Mouse (Mus musculus) ES-Bruce4 (cell line): ENCODE measurements around the gene Acot2. TPM values are rescaled to one million over a fixed set of nuclear protein-coding genes. Genes with fewer than 3 reads are reported as not detected.
"Not testable (repeated sequence)": the region's sequence is repeated elsewhere in the genome, so short reads cannot be mapped to it uniquely, and the experiment has no call there.

Experiments
- H3K27ac ChIP-seq: 2 replicates; pipeline ENCODE4 v1.5.1; 2012; ENCODE audit warnings: low read length, inconsistent platforms; ENCODE audit not compliant: insufficient read depth
- H3K27me3 ChIP-seq: 2 replicates; pipeline ENCODE4 v1.6.1; 2012; ENCODE audit warnings: mild to moderate bottlenecking, low read length, inconsistent platforms; ENCODE audit not compliant: control insufficient read depth, poor library complexity, insufficient read depth, severe bottlenecking
- H3K36me3 ChIP-seq: 2 replicates; pipeline ENCODE4 v1.6.1; 2012; ENCODE audit warnings: inconsistent platforms, mild to moderate bottlenecking, low read length, moderate library complexity; ENCODE audit not compliant: control insufficient read depth, poor library complexity, insufficient read depth, severe bottlenecking
- H3K4me1 ChIP-seq: one replicate; pipeline ENCODE4 v1.8.1; 2011; ENCODE audit warnings: low read length; ENCODE audit not compliant: control insufficient read depth, insufficient read depth
- H3K4me3 ChIP-seq: 2 replicates; pipeline ENCODE4 v1.5.1; 2011; ENCODE audit warnings: low read depth, mild to moderate bottlenecking, low read length
- H3K9ac ChIP-seq: 2 replicates; pipeline ENCODE4 v1.6.1; 2012; ENCODE audit warnings: low read depth, mild to moderate bottlenecking, inconsistent platforms; ENCODE audit not compliant: poor library complexity, severe bottlenecking
- H3K9me3 ChIP-seq: replicated peaks from 2 replicates; pipeline ENCODE4 v1.6.1; 2012; ENCODE audit warnings: mild to moderate bottlenecking, low read length, inconsistent platforms; ENCODE audit not compliant: control insufficient read depth, poor library complexity, insufficient read depth, severe bottlenecking
- CTCF ChIP-seq: IDR thresholded peaks from one replicate; pipeline ENCODE4 v1.8.1; 2011; ENCODE audit warnings: low read depth, low read length
- EP300 ChIP-seq: IDR thresholded peaks from 2 replicates; pipeline ENCODE4 v1.6.1; 2011; ENCODE audit warnings: low read depth, low read length; ENCODE audit not compliant: insufficient read depth
- POLR2A ChIP-seq: IDR thresholded peaks from one replicate; pipeline ENCODE4 v1.8.1; 2011; ENCODE audit warnings: low read length; ENCODE audit not compliant: insufficient read depth
- polyA plus RNA-seq: library from polyadenylated mRNA; stranded (reverse); fragments of >200 nt; gene quantifications from 2 replicates; pipeline ENCODE4 v1.2.4, GENCODE M21; 2011; ENCODE audit warnings: low read depth; ENCODE audit not compliant: missing spikeins, insufficient read depth, insufficient read length

The Acot2 gene
- polyA plus RNA-seq, 1 experiment: 6.5 TPM

DNA sequence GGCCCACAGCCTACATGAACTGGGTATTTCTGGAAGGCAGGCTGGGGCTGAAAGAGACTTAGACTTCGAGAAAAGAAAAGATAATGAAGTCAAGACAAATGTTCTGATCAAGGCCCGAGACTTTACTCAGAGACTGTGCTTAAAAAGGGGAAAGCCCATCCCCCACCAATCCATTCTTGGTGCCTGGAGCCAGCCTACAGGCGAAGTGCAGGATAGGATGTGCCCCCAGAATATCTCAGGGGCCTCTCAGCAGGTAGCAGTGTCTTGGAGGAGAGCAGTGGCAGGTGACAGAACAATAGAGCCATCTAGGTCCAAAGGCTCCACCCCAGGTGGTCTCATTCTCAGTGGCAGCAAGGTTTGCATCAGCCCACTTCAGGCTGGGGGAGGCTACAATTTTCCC is 40.7 kb downstream of the Acot2 start:
- peak overlapping the region; percentile 77 for H3K27ac ChIP-seq
- H3K9ac ChIP-seq, H3K36me3 ChIP-seq, H3K27me3 ChIP-seq, H3K4me3 ChIP-seq, H3K4me1 ChIP-seq: not testable (repeated sequence)
- peak; percentile 60; the same call in 1 of the 2 replicates for TF ChIP-seq EP300
- peaks cover 21% of the 10 kb centered on the region for H3K9me3 ChIP-seq

DNA sequence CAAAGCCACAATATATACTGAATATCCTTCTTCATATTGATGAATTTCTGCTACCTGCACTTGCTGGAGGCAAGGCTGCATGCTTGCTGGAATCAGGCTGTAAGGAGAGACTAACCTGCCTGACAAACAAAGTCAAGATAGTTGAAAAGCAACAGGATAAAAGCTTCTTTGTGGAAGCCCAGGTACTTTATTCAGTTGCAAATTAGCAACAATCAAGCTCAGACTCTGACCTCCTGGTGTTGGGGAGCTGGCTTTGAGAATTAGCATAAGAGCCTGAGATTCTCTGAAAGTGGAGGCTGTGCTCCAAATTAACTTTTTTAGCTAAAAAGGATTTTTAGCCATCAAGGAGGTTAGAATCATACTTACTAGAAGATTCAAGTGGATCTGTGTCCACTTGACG is 41.4 kb downstream of the Acot2 start:
- H3K9ac ChIP-seq, H3K4me1 ChIP-seq, H3K4me3 ChIP-seq, H3K36me3 ChIP-seq, H3K27me3 ChIP-seq: not testable (repeated sequence)
- 0 out of 2 replicates have a peak, but pooled peaks have one; percentile 10 for TF ChIP-seq EP300
- H3K27ac ChIP-seq: peak overlapping the region; percentile 90
- peaks cover 21% of the 10 kb centered on the region for H3K9me3 ChIP-seq

DNA sequence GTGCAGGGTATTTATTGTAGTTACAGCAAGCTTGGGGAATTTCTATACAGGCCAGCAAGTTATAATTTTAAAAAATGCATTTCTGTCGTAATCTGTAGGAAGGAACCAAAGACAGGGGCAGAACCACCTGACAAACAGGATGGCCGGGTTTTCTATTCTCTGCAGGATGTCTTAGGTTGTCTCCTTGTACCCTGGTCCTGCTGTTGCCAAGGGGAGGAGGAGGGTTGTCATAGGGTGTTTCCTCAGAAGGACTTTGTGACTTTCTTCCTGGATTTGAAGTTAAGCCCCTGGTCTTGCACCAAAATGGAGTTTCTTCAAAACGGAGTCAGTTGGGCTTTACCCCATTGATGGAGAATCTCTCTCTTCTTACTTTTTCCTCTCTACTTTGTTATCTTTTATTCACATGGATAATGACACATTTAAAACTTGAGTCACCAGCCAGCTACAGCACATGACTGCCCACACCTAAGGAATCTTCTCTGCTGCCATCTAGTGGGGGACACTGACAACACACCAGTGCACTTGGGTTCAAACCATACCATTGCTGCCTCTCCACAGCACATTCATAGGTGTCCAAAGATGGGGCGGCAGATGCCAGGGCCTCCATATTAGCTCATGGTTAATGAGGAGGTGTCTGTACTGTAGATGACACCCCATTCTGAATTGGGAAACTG is 43.1 kb downstream of the Acot2 start:
- H3K27ac ChIP-seq: no peak overlapping the region
- H3K9me3 ChIP-seq: peaks cover 21% of the 10 kb centered on the region
- no peak overlapping the region for H3K9ac ChIP-seq
- TF ChIP-seq POLR2A: no peak
- TF ChIP-seq CTCF: peak; percentile 70
- no peak for TF ChIP-seq EP300
- H3K36me3 ChIP-seq: no peaks in the 10 kb centered on the region
- H3K4me1 ChIP-seq: no peaks in the 10 kb centered on the region
- no peak overlapping the region for H3K4me3 ChIP-seq
- no peaks in the 10 kb centered on the region for H3K27me3 ChIP-seq

DNA sequence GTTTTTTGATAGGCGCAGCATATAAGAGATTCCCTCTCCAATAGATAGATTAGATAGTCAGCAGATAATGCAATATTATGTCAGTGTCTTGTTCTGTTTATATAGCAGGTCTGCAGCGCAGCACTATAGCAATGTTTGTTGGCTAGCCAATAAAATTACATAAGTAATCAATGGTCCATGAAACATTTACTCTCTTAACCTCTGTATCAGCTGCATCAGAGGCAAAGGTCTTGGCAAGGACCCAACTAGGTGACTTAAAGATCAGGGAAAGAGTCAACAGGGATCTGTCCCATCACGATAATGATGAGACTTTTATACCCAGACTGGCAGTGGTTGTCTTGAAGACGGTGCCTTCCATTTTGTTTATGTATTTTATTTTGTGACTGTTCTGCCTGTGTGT is 45.2 kb downstream of the Acot2 start:
- Histone ChIP-seq H3K27me3 (no peaks in the 10 kb centered on the region), H3K9ac (no peak overlapping the region), H3K4me1 (no peaks in the 10 kb centered on the region), H3K36me3 (no peaks in the 10 kb centered on the region), H3K4me3 (no peak overlapping the region), H3K9me3 (peaks cover 6% of the 10 kb centered on the region), H3K27ac (no peak overlapping the region)
- no peak for TF ChIP-seq POLR2A
- TF ChIP-seq EP300: no peak
- no peak for TF ChIP-seq CTCF

DNA sequence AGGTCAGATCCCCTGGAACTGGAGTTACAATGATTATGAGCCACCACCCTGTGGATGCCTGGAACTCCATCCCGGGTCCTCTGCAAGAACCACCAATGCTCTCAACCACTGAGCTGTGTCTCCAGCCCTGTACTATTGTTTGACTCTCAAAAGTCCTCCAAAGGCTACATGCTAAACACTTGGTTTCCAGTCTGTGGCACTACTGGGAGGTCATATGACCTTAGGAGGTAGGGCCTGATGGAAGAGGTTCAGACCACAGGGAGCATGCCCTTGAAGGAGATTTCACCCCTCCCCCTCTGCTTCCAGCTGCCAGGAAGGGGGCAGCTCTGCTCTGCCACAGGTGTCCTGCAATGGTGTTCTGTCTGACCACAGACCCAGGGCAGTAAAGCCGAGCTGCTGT is 45.6 kb downstream of the Acot2 start:
- H3K36me3 ChIP-seq, H3K27ac ChIP-seq, H3K27me3 ChIP-seq, H3K4me3 ChIP-seq, H3K4me1 ChIP-seq, H3K9me3 ChIP-seq, H3K9ac ChIP-seq: not testable (repeated sequence)

DNA sequence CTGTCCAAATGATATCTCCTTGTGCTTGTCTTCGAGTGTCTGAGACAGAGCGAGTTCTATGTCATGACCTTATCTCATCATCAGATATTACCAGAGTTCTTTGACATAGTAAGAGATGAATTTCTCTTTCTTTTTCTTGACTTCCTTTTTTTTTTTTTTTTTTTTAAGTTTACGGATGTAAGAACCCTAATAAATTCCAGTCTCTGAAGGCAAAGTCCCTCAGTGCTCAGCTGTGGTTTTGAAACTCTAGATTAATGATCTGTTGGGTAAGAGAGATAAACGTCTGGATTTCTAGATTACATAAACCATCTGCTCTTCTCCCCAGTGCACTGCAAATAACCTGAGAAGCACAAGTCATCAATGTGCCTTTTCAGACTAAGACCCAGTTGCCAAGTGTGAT is 46.4 kb downstream of the Acot2 start:
- H3K9ac ChIP-seq: no peak overlapping the region
- no peaks in the 10 kb centered on the region for H3K36me3 ChIP-seq
- peaks cover 3% of the 10 kb centered on the region for H3K9me3 ChIP-seq
- TF ChIP-seq POLR2A (no peak), CTCF (no peak), EP300 (no peak)
- H3K4me3 ChIP-seq: no peak overlapping the region
- H3K27me3 ChIP-seq: no peaks in the 10 kb centered on the region
- H3K4me1 ChIP-seq: peaks cover 2% of the 10 kb centered on the region
- H3K27ac ChIP-seq: no peak overlapping the region

DNA sequence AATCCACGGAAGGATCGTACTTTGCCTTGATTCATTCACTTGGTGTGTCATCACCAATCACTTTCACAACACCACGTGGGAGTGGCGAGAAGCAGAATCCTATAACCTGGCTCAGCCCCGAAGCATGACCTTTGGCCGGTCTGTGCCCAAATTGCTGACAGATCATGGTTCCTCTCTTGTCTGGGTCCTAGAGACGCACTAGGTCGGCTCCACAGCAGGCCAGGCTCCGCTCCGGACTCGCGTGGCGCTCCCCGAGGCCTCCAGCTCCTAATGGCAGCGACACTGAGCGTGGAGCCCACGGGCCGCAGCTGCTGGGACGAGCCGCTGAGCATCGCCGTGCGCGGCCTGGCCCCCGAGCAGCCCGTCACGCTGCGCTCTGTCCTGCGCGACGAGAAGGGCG is 50.6 kb downstream of the Acot2 start, which contains the start of gene Acot4:
Gene Acot4, plus strand, starts transcription at position 139 of the 400 bp plus-strand sequence.
- not testable (repeated sequence) for H3K4me1 ChIP-seq, H3K9me3 ChIP-seq, H3K27ac ChIP-seq, H3K36me3 ChIP-seq, H3K27me3 ChIP-seq
- peak within 1 kb of the TSS; percentile 60 for H3K9ac ChIP-seq
- H3K4me3 ChIP-seq: peak within 1 kb of the TSS; percentile 63

DNA sequence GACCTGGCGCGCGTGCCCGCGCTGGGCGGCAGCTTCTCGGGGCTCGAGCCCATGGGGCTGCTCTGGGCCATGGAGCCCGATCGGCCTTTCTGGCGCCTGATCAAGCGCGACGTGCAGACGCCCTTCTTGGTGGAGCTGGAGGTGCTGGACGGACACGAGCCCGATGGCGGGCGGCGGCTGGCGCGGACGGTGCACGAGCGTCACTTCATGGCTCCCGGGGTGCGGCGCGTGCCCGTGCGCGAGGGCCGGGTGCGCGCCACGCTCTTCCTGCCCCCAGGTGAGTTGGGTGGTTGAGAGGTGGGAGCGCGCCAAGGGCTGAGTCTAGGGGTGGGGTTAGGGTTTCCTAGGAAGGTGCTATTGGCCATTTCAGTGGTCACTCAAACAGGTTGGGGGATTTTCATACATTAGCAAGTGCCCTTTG is 51.0 kb downstream of the Acot2 start, which contains the start of gene Gm49366:
Gene Gm49366, plus strand, starts transcription at position 245 of the 421 bp plus-strand sequence.
- peak within 1 kb of the TSS; percentile 63 for H3K4me3 ChIP-seq
- not testable (repeated sequence) for H3K36me3 ChIP-seq, H3K27ac ChIP-seq, H3K4me1 ChIP-seq, H3K9me3 ChIP-seq, H3K27me3 ChIP-seq
- H3K9ac ChIP-seq: peak within 1 kb of the TSS; percentile 60
